Mouse (Mus musculus): ENCODE data around the gene Ddhd1. TPM values are rescaled to one million over a fixed set of nuclear protein-coding genes. Genes with fewer than 3 reads are reported as not detected.
"Not testable (repeated sequence)": the region's sequence is repeated elsewhere in the genome, so short reads cannot be mapped to it uniquely, and the experiment has no call there.

The Ddhd1 gene
- polyA plus RNA-seq, 1 experiment from 2014 or later: 6.7 TPM

GRCm38 (mm10) chr14:45614822-45615221 is 43.1 kb downstream of the Ddhd1 start:
- 18% methylated on average over 4 of the region's 4 CpGs for WGBS
- H3K27ac ChIP-seq (replicated peaks): peak overlapping the region; percentile 83
- no peak for ATAC-seq (ENCODE audit: extremely low read depth, insufficient number of reproducible peaks, low FRiP score, low TSS enrichment)

GRCm38 (mm10) chr14:45614406-45614805 is 43.5 kb downstream of the Ddhd1 start:
- H3K4me2 ChIP-seq: no peak overlapping the region
- no peak overlapping the region for H3K4me3 ChIP-seq
- peaks cover 53% of the 10 kb centered on the region for H3K4me1 ChIP-seq
- H3K36me3 ChIP-seq: peaks cover 67% of the 10 kb centered on the region
- peak overlapping the region; percentile 14; the same call in 1 of the 2 replicates for H3K9ac ChIP-seq
- peak overlapping the region; percentile 83 for H3K27ac ChIP-seq (replicated peaks)
- ATAC-seq (ENCODE audit: extremely low read depth, insufficient number of reproducible peaks, low FRiP score, low TSS enrichment): no peak
- no peaks in the 10 kb centered on the region for H3K27me3 ChIP-seq (replicated peaks)
- WGBS: 62% methylated on average over 6 of the region's 6 CpGs
- H3K9me3 ChIP-seq: no peaks in the 10 kb centered on the region

More at GRCm38 (mm10) chr14:45614822-45615221, 43.1 kb downstream of the Ddhd1 start:
- Histone ChIP-seq H3K4me3 (no peak overlapping the region), H3K36me3 (peaks cover 63% of the 10 kb centered on the region), H3K4me2 (no peak overlapping the region), H3K27me3 (replicated peaks) (no peaks in the 10 kb centered on the region), H3K4me1 (peaks cover 53% of the 10 kb centered on the region), H3K9ac (peak overlapping the region; percentile 14; the same call in 1 of the 2 replicates), H3K9me3 (no peaks in the 10 kb centered on the region)

- no peak overlapping the region for H3K9ac ChIP-seq
- no peak overlapping the region for H3K4me3 ChIP-seq
- no peaks in the 10 kb centered on the region for H3K27me3 ChIP-seq (replicated peaks)
- H3K36me3 ChIP-seq: peaks cover 72% of the 10 kb centered on the region
- H3K9me3 ChIP-seq: no peaks in the 10 kb centered on the region
- peaks cover 32% of the 10 kb centered on the region for H3K4me1 ChIP-seq
- no peak for ATAC-seq (ENCODE audit: extremely low read depth, insufficient number of reproducible peaks, low FRiP score, low TSS enrichment)
- 85% methylated on average over 7 of the region's 7 CpGs for WGBS
- H3K4me2 ChIP-seq: no peak overlapping the region
- no peak overlapping the region for H3K27ac ChIP-seq (replicated peaks)
Observed at GRCm38 (mm10) chr14:45611654-45612053, 46.3 kb downstream of the Ddhd1 start.

DNA sequence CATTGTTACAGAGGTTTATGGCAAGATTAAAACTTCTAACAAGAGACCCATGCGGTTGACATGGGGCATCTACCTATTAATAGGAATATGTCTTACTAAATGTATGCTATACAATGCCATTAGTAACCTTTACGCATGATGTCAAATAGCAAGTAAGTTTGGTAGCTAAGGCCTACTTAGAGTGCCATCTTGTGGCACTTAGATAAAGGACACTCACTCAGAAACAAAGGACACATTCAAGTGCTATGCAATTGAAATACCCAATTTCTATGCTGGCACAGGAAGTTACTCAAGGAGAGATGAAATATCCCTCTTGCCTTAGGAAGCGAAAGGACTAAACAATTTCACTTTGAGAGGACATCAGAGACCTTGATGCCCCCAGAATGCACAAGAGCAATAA is 55.9 kb downstream of the Ddhd1 start:
- WGBS: 66% methylated on average over 3 of the region's 3 CpGs
- Histone ChIP-seq H3K9me3 (no peaks in the 10 kb centered on the region), H3K4me2 (no peak overlapping the region), H3K9ac (no peak overlapping the region), H3K27me3 (replicated peaks) (no peaks in the 10 kb centered on the region), H3K36me3 (peaks cover 47% of the 10 kb centered on the region), H3K27ac (replicated peaks) (no peak overlapping the region), H3K4me3 (no peak overlapping the region), H3K4me1 (peaks cover 31% of the 10 kb centered on the region)
- ATAC-seq (ENCODE audit: extremely low read depth, insufficient number of reproducible peaks, low FRiP score, low TSS enrichment): no peak

GRCm38 (mm10) chr14:45600587-45600986 is 57.4 kb downstream of the Ddhd1 start:
- no peak for ATAC-seq (ENCODE audit: extremely low read depth, insufficient number of reproducible peaks, low FRiP score, low TSS enrichment)
- Histone ChIP-seq H3K36me3 (peaks cover 55% of the 10 kb centered on the region), H3K27me3 (replicated peaks) (no peaks in the 10 kb centered on the region), H3K27ac (replicated peaks) (peak overlapping the region; percentile 60), H3K4me3 (no peak overlapping the region), H3K9me3 (no peaks in the 10 kb centered on the region), H3K4me2 (no peak overlapping the region), H3K9ac (no peak overlapping the region), H3K4me1 (peaks cover 31% of the 10 kb centered on the region)
- 65% methylated on average over 9 of the region's 9 CpGs for WGBS

DNA sequence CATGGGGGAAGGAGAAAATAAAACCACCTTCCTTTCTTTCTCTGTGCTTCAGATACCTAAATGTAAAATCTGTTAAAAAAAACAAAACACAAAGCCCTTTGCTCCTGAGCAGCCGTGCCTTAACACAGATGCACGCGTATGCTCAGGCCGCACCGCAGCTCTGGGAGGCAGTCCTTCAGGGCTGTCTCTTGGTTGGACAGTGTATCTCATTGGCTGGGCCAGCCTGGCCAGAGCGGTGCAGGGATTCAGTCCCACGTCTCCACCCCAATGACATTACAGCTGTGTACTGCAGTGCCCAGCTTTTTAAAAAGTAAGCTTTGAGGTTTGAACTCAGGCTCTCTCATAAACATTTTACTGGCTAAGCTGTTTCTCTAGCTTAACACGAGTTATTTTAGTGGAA is 60.1 kb downstream of the Ddhd1 start:
- Histone ChIP-seq H3K9me3 (no peaks in the 10 kb centered on the region), H3K4me1 (peaks cover 31% of the 10 kb centered on the region), H3K4me3 (no peak overlapping the region), H3K27me3 (replicated peaks) (no peaks in the 10 kb centered on the region), H3K9ac (no peak overlapping the region), H3K27ac (replicated peaks) (no peak overlapping the region), H3K36me3 (peaks cover 58% of the 10 kb centered on the region), H3K4me2 (no peak overlapping the region)
- 80% methylated on average over 8 of the region's 8 CpGs for WGBS
- ATAC-seq (ENCODE audit: extremely low read depth, insufficient number of reproducible peaks, low FRiP score, low TSS enrichment): no peak

- ATAC-seq (ENCODE audit: extremely low read depth, insufficient number of reproducible peaks, low FRiP score, low TSS enrichment): no peak
- Histone ChIP-seq H3K4me3 (no peak overlapping the region), H3K27ac (replicated peaks) (no peak overlapping the region), H3K9me3 (no peaks in the 10 kb centered on the region), H3K4me1 (no peaks in the 10 kb centered on the region), H3K9ac (no peak overlapping the region), H3K4me2 (no peak overlapping the region), H3K36me3 (peaks cover 51% of the 10 kb centered on the region), H3K27me3 (replicated peaks) (no peaks in the 10 kb centered on the region)
- WGBS: 87% methylated on average over 6 of the region's 6 CpGs
Observed at GRCm38 (mm10) chr14:45593261-45593660, 64.7 kb downstream of the Ddhd1 start.

GRCm38 (mm10) chr14:45588403-45588802 is 69.5 kb downstream of the Ddhd1 start:
- Histone ChIP-seq H3K36me3 (peaks cover 12% of the 10 kb centered on the region), H3K27ac (replicated peaks) (no peak overlapping the region), H3K4me2 (no peak overlapping the region), H3K27me3 (replicated peaks) (no peaks in the 10 kb centered on the region), H3K4me3 (no peak overlapping the region), H3K4me1 (no peaks in the 10 kb centered on the region), H3K9me3 (no peaks in the 10 kb centered on the region; the same call in 1 of the 2 replicates), H3K9ac (no peak overlapping the region)
- no peak for ATAC-seq (ENCODE audit: extremely low read depth, insufficient number of reproducible peaks, low FRiP score, low TSS enrichment)
- 68% methylated on average over 7 of the region's 7 CpGs for WGBS

DNA sequence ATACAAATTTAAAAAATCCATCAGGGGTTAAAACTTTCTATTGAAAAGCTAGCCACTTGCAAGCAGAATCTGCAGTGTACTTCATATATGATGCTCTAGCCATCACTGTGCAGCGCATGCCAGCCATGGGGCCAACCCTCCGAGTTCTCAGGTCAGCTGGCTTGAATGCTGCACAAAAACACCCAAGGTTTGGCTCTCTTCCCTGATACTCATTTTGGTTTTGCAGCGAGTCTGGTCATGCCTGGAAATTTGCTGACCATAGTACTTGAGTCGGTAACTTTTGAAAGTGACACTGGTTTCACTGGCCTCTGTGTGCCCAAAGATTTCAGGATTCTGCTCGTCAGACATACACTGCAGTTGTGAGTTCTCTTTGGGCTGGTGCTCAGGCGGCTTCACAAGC is 70.4 kb downstream of the Ddhd1 start:
- no peak for ATAC-seq (ENCODE audit: extremely low read depth, insufficient number of reproducible peaks, low FRiP score, low TSS enrichment)

DNA sequence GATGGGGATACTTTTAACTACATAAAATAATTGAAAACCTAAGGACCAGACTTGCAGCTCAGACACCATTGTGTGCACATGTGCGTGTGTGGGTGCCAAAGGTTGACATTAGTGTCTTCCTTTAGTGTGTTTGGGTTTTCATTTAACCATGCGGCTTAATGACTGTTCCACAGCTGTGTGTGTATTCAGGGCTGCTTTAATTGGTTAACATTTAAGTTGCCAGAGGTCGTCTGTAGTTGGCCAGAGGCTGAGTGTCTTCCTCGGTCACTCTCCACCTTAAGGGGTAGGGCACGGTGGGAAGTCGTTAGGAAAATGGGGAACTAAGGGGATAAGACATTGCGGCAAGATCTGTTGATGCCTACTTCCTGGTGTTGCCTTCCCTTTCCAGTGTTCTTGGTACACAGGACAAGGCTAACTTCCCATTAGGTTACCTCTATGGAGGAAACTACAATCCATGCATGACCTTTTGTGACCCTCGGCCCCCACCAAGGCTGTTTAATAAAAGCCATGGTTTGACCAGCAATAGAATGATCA is 74.4 kb downstream of the Ddhd1 start:
- no peak for ATAC-seq (ENCODE audit: extremely low read depth, insufficient number of reproducible peaks, low FRiP score, low TSS enrichment)
- Histone ChIP-seq H3K4me2 (no peak overlapping the region), H3K27me3 (replicated peaks) (no peaks in the 10 kb centered on the region), H3K27ac (replicated peaks) (no peak overlapping the region), H3K4me1 (no peaks in the 10 kb centered on the region), H3K4me3 (no peak overlapping the region), H3K36me3 (no peaks in the 10 kb centered on the region), H3K9me3 (no peaks in the 10 kb centered on the region; the same call in 1 of the 2 replicates), H3K9ac (no peak overlapping the region)
- 75% methylated on average over 8 of the region's 8 CpGs for WGBS

More for the DNA sequence above, 70.4 kb downstream of the Ddhd1 start:
- no peaks in the 10 kb centered on the region for H3K4me1 ChIP-seq
- no peaks in the 10 kb centered on the region for H3K27me3 ChIP-seq (replicated peaks)
- H3K36me3 ChIP-seq: peaks cover 7% of the 10 kb centered on the region; the same call in 1 of the 2 replicates
- H3K9ac ChIP-seq: no peak overlapping the region
- WGBS: 84% methylated on average over 6 of the region's 6 CpGs
- no peak overlapping the region for H3K4me2 ChIP-seq
- 0 out of 2 replicates have a peak overlapping the region, but pooled peaks have one; percentile 15 for H3K27ac ChIP-seq (replicated peaks)
- H3K9me3 ChIP-seq: no peaks in the 10 kb centered on the region; the same call in 1 of the 2 replicates
- H3K4me3 ChIP-seq: no peak overlapping the region

- not testable (repeated sequence) for H3K4me3 ChIP-seq; H3K9ac ChIP-seq; H3K27me3 ChIP-seq (replicated peaks); H3K9me3 ChIP-seq; H3K4me2 ChIP-seq; ATAC-seq (ENCODE audit: extremely low read depth, insufficient number of reproducible peaks, low FRiP score, low TSS enrichment); H3K36me3 ChIP-seq; H3K27ac ChIP-seq (replicated peaks); H3K4me1 ChIP-seq
- 81% methylated on average over 3 of the region's 3 CpGs for WGBS
Observed at GRCm38 (mm10) chr14:45580923-45581827, 76.8 kb downstream of the Ddhd1 start.
